Mouse (Mus musculus) brain, embryonic 14.5 days (tissue): Measurements from ENCODE around the gene Olfr689.

Experiments
- CTCF ChIP-seq: fragments of 200-500 bp; IDR thresholded peaks from 2 replicates; pipeline ENCODE4 v1.5.1; 2012; ENCODE audit warnings: inconsistent platforms, mild to moderate bottlenecking, moderate library complexity, borderline replicate concordance; ENCODE audit not compliant: insufficient read depth, insufficient read length; ENCODE audit errors: extremely low read depth
- POLR2A ChIP-seq: fragments of 200-500 bp; IDR thresholded peaks from 2 replicates; pipeline ENCODE4 v1.6.1; 2012; ENCODE audit warnings: mild to moderate bottlenecking, inconsistent platforms, borderline replicate concordance; ENCODE audit not compliant: poor library complexity, insufficient read depth, insufficient read length, severe bottlenecking; ENCODE audit errors: extremely low read depth

DNA sequence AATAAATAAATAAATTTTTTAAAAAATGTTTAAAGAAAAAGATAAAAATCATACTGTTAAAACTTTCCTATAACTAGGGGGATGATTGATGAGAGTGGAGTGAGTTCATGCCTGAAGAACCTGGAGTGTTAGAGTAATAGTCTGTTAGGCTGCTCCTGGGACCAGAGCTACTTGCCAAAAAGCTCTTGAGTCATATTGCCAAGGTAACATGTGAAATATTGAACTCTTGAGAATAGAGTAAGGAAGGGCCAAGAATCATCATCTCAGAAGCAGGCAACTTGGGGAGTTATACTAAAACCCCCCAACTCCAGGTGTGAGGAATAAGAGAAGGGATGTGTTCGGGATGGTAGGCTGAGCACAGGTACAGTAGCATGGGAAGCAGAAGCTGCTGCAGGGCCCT, at the start of gene Olfr689:
- TF ChIP-seq POLR2A: no peak
- no peak for TF ChIP-seq CTCF
